Mouse (Mus musculus) embryonic facial prominence, embryonic 15.5 days (tissue): ENCODE measurements around the gene Pbx4. TPM values are rescaled to one million over a fixed set of nuclear protein-coding genes. Genes with fewer than 3 reads are reported as not detected.

Experiments used
- ATAC-seq: fragments of 200-750 bp; cut with Nextera tagmentation; 2 replicates; pipeline ENCODE4 v1.8.0; 2017; ENCODE audit warnings: low read depth, moderate TSS enrichment; ENCODE audit not compliant: insufficient number of reproducible peaks, low FRiP score, low TSS enrichment
- H3K27ac ChIP-seq: fragments of 300-500 bp; sonication (generic); replicated peaks from 2 replicates; pipeline ENCODE4 v1.5.1; 2015; ENCODE audit warnings: mild to moderate bottlenecking, inconsistent platforms
- H3K27me3 ChIP-seq: fragments of 300-500 bp; sonication (generic); 2 replicates; pipeline ENCODE4 v1.6.1; 2015; ENCODE audit warnings: inconsistent platforms
- H3K36me3 ChIP-seq: fragments of 300-500 bp; sonication (generic); 2 replicates; pipeline ENCODE4 v1.6.1; 2015; ENCODE audit warnings: mild to moderate bottlenecking, inconsistent platforms
- H3K4me1 ChIP-seq: fragments of 300-500 bp; sonication (generic); 2 replicates; pipeline ENCODE4 v1.6.1; 2015; ENCODE audit warnings: inconsistent platforms
- H3K4me2 ChIP-seq: fragments of 300-500 bp; sonication (generic); replicated peaks from 2 replicates; pipeline ENCODE4 v1.6.1; 2015; ENCODE audit warnings: mild to moderate bottlenecking, inconsistent platforms
- H3K4me3 ChIP-seq: fragments of 300-500 bp; sonication (generic); replicated peaks from 2 replicates; pipeline ENCODE4 v1.5.1; 2015; ENCODE audit warnings: mild to moderate bottlenecking, inconsistent platforms
- H3K9ac ChIP-seq: fragments of 300-500 bp; sonication (generic); 2 replicates; pipeline ENCODE4 v1.6.1; 2015; ENCODE audit warnings: inconsistent platforms
- H3K9me3 ChIP-seq: fragments of 300-500 bp; sonication (generic); replicated peaks from 2 replicates; pipeline ENCODE4 v1.6.1; 2016; ENCODE audit warnings: inconsistent platforms
- WGBS: fragments of 180-500 bp; shearing (Covaris S2); methylation state at CpG from one replicate; pipeline ENCODE4 v1.1.7; 2015; 5-methylcytosine and 5-hydroxymethylcytosine counted together
- polyA plus RNA-seq: library from polyadenylated mRNA; unstranded; fragments of >200 nt; fragmentation: Nextera tagmentation; extraction: Ambion mirVana; gene quantifications from 2 replicates; pipeline ENCODE4 v1.2.1, GENCODE M21; 2015

Gene Pbx4
- polyA plus RNA-seq, 1 experiment from 2014 or later: 19.4 TPM

- no peak overlapping the region for H3K27ac ChIP-seq
- H3K36me3 ChIP-seq: no peaks in the 10 kb centered on the region
- H3K4me2 ChIP-seq: no peak overlapping the region
- WGBS: 78% methylated on average over 7 of the region's 7 CpGs
- H3K9me3 ChIP-seq: no peaks in the 10 kb centered on the region
- no peak for ATAC-seq
- H3K27me3 ChIP-seq: no peaks in the 10 kb centered on the region
- no peaks in the 10 kb centered on the region for H3K4me1 ChIP-seq
- no peak overlapping the region for H3K9ac ChIP-seq
- H3K4me3 ChIP-seq: no peak overlapping the region
Measured at GRCm38 (mm10) chr8:69850926-69851506, 18.7 kb downstream of the Pbx4 start.

- 91% methylated on average over 10 of the region's 10 CpGs for WGBS
Measured at GRCm38 (mm10) chr8:69853869-69854268, 21.6 kb downstream of the Pbx4 start.

GRCm38 (mm10) chr8:69860807-69861206 lies 28.5 kb downstream of the Pbx4 start:
- Histone ChIP-seq H3K4me2 (no peak overlapping the region), H3K4me3 (no peak overlapping the region), H3K27ac (no peak overlapping the region), H3K9ac (no peak overlapping the region), H3K4me1 (no peaks in the 10 kb centered on the region), H3K9me3 (no peaks in the 10 kb centered on the region), H3K27me3 (no peaks in the 10 kb centered on the region), H3K36me3 (no peaks in the 10 kb centered on the region)
- 60% methylated on average over 4 of the region's 4 CpGs for WGBS
- ATAC-seq: no peak

More at GRCm38 (mm10) chr8:69853869-69854268, 21.6 kb downstream of the Pbx4 start:
- Histone ChIP-seq H3K4me3 (no peak overlapping the region), H3K9ac (no peak overlapping the region), H3K36me3 (no peaks in the 10 kb centered on the region), H3K4me1 (no peaks in the 10 kb centered on the region), H3K4me2 (no peak overlapping the region), H3K27me3 (no peaks in the 10 kb centered on the region), H3K27ac (no peak overlapping the region), H3K9me3 (no peaks in the 10 kb centered on the region)
- ATAC-seq: no peak

GRCm38 (mm10) chr8:69861251-69861650 lies 29.0 kb downstream of the Pbx4 start:
- Histone ChIP-seq H3K9me3 (no peaks in the 10 kb centered on the region), H3K27ac (no peak overlapping the region), H3K4me2 (no peak overlapping the region), H3K4me3 (no peak overlapping the region), H3K4me1 (no peaks in the 10 kb centered on the region), H3K36me3 (no peaks in the 10 kb centered on the region), H3K9ac (no peak overlapping the region), H3K27me3 (no peaks in the 10 kb centered on the region)
- ATAC-seq: no peak
- WGBS: 57% methylated on average over 2 of the region's 2 CpGs

GRCm38 (mm10) chr8:69863387-69864020 lies 31.2 kb downstream of the Pbx4 start:
- Histone ChIP-seq H3K4me1 (no peaks in the 10 kb centered on the region), H3K4me3 (no peak overlapping the region), H3K9ac (no peak overlapping the region), H3K4me2 (no peak overlapping the region), H3K27ac (no peak overlapping the region), H3K9me3 (no peaks in the 10 kb centered on the region), H3K36me3 (no peaks in the 10 kb centered on the region), H3K27me3 (no peaks in the 10 kb centered on the region)
- WGBS: 83% methylated on average over 5 of the region's 5 CpGs
- ATAC-seq: no peak

- Histone ChIP-seq H3K27ac (no peak overlapping the region), H3K4me3 (no peak overlapping the region), H3K36me3 (no peaks in the 10 kb centered on the region), H3K9me3 (no peaks in the 10 kb centered on the region), H3K4me1 (no peaks in the 10 kb centered on the region), H3K27me3 (no peaks in the 10 kb centered on the region), H3K4me2 (no peak overlapping the region), H3K9ac (no peak overlapping the region)
- 68% methylated on average over 5 of the region's 5 CpGs for WGBS
- no peak for ATAC-seq
Measured at GRCm38 (mm10) chr8:69864180-69864579, 31.9 kb downstream of the Pbx4 start.

GRCm38 (mm10) chr8:69867696-69868326 lies 35.5 kb downstream of the Pbx4 start:
- no peaks in the 10 kb centered on the region for H3K27me3 ChIP-seq
- 46% methylated on average over 5 of the region's 5 CpGs for WGBS

GRCm38 (mm10) chr8:69870003-69870765 lies 37.9 kb downstream of the Pbx4 start:
- Histone ChIP-seq H3K9me3 (no peaks in the 10 kb centered on the region), H3K27me3 (no peaks in the 10 kb centered on the region), H3K36me3 (no peaks in the 10 kb centered on the region), H3K4me1 (no peaks in the 10 kb centered on the region), H3K4me2 (no peak overlapping the region), H3K27ac (no peak overlapping the region), H3K4me3 (no peak overlapping the region), H3K9ac (no peak overlapping the region)
- 77% methylated on average over 11 of the region's 11 CpGs for WGBS
- no peak for ATAC-seq

More at GRCm38 (mm10) chr8:69867696-69868326, 35.5 kb downstream of the Pbx4 start:
- no peaks in the 10 kb centered on the region for H3K9me3 ChIP-seq
- no peaks in the 10 kb centered on the region for H3K4me1 ChIP-seq
- H3K27ac ChIP-seq: no peak overlapping the region
- H3K4me3 ChIP-seq: no peak overlapping the region
- no peak for ATAC-seq
- no peak overlapping the region for H3K9ac ChIP-seq
- H3K4me2 ChIP-seq: no peak overlapping the region
- no peaks in the 10 kb centered on the region for H3K36me3 ChIP-seq

- no peaks in the 10 kb centered on the region for H3K36me3 ChIP-seq
- WGBS: 82% methylated on average over 6 of the region's 6 CpGs
- H3K4me3 ChIP-seq: no peak overlapping the region
- no peaks in the 10 kb centered on the region for H3K27me3 ChIP-seq
- no peak overlapping the region for H3K27ac ChIP-seq
- no peak for ATAC-seq
- no peaks in the 10 kb centered on the region for H3K4me1 ChIP-seq
- H3K4me2 ChIP-seq: no peak overlapping the region
- no peak overlapping the region for H3K9ac ChIP-seq
- H3K9me3 ChIP-seq: no peaks in the 10 kb centered on the region
Measured at GRCm38 (mm10) chr8:69870907-69871306, 38.6 kb downstream of the Pbx4 start.

- ATAC-seq: no peak
- Histone ChIP-seq H3K36me3 (no peaks in the 10 kb centered on the region), H3K9me3 (no peaks in the 10 kb centered on the region), H3K4me1 (no peaks in the 10 kb centered on the region), H3K9ac (no peak overlapping the region), H3K27me3 (peaks cover 17% of the 10 kb centered on the region), H3K27ac (no peak overlapping the region), H3K4me2 (no peak overlapping the region), H3K4me3 (no peak overlapping the region)
- WGBS: 14% methylated on average over 9 of the region's 9 CpGs
Measured at GRCm38 (mm10) chr8:69874155-69874554, 41.9 kb downstream of the Pbx4 start.

- no peak for ATAC-seq
- no peaks in the 10 kb centered on the region for H3K36me3 ChIP-seq
- H3K9ac ChIP-seq: no peak overlapping the region
- WGBS: 71% methylated on average over 13 of the region's 13 CpGs
- H3K4me3 ChIP-seq: no peak overlapping the region
- no peak overlapping the region for H3K4me2 ChIP-seq
- no peaks in the 10 kb centered on the region for H3K4me1 ChIP-seq
- no peak overlapping the region for H3K27ac ChIP-seq
- peaks cover 22% of the 10 kb centered on the region for H3K27me3 ChIP-seq
- no peaks in the 10 kb centered on the region for H3K9me3 ChIP-seq
Measured at GRCm38 (mm10) chr8:69874654-69875053, 42.4 kb downstream of the Pbx4 start.
